Mouse (Mus musculus): Measurements from ENCODE around the gene Sprtn.

GRCm38 (mm10) chr8:124936699-124937098 is 39.0 kb downstream of the Sprtn start:
- TF ChIP-seq POLR2A (IDR thresholded peaks at IDR 0.05; ENCODE audit: insufficient read length, low read depth) (no peak), MYOG (IDR thresholded peaks at IDR 0.05; ENCODE audit: control insufficient read depth in 1 of 3, insufficient read depth in 1 of 3, insufficient read length in 2 of 3, low read depth in 2 of 3) (no peak)
